Mouse (Mus musculus): Measurements from ENCODE around the gene Prom2.

Gene Prom2

GRCm38 (mm10) chr2:127525004-127525775 lies 16.1 kb downstream of the Prom2 start:
- ATAC-seq (ENCODE audit: insufficient number of reproducible peaks, low FRiP score, low TSS enrichment): 0 out of 2 replicates have a peak, but pooled peaks have one; percentile 8

DNA sequence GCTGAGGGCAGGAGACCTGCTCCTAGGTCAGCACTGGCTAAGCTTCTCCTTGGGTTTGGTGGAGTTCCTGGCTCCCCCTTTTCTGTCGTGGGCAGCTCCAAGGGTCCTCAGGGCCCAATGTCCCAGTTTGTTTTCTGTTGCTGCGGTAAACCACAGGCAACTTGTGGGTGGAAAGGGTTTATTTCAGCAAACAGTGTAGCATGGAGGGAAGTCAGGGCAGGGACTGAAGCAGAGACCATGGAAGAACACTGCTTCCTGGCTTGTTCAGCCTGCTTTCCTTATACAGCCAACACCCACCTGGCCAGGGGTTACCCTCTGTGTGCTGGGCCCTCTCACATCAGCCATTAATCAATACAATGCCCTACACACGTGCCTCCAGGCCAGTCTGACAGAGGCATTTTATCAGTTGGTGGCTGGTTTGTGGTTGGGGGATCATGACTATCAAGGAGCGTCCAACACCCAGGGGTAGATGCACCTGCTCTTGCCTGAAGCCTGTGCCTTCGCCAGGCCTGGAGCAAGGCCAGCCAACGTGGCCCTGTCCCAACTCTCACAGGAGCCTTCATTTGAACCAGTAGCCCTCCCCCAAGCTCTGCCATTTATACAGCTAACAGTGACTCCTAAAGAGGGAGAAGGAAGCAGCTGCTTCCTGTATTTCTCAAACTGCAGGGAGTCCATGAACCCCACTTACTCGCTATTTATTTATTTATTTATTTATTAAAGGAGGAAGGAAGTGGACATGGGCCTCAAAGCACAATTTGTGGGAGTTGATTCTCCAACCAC lies 17.1 kb downstream of the Prom2 start:
- ATAC-seq (ENCODE audit: insufficient number of reproducible peaks, low FRiP score, low TSS enrichment): no peak

DNA sequence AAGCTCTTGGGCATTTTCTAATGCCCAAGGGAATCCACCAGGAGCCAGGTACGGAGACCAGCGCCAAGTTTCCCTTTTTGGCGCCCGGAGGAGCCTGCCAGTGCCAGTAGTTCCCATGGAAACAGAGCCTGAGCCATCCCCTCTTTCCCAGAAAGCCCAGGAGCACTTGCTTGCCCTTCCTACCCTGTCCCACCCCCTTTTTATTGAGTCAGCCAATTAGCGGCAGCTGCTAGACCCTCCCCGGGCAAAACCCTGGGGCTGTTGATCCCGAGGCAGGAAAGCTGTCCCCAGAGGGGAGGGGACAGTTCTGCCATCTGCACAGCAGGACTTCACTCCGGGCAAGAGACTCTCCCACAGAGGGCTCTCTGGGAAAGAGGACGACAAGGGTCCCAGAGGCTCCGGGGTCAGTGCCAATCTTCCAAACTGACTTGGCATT lies 19.2 kb downstream of the Prom2 start, which contains the start of gene Kcnip3:
Gene Kcnip3 (minus strand): TSS at position 89 of the 436 bp plus-strand sequence.
- ATAC-seq (ENCODE audit: insufficient number of reproducible peaks, low FRiP score, low TSS enrichment): peak; percentile 58

- ATAC-seq (ENCODE audit: insufficient number of reproducible peaks, low FRiP score, low TSS enrichment): peak; percentile 41
Measured at GRCm38 (mm10) chr2:127521172-127522005, 19.9 kb downstream of the Prom2 start.

DNA sequence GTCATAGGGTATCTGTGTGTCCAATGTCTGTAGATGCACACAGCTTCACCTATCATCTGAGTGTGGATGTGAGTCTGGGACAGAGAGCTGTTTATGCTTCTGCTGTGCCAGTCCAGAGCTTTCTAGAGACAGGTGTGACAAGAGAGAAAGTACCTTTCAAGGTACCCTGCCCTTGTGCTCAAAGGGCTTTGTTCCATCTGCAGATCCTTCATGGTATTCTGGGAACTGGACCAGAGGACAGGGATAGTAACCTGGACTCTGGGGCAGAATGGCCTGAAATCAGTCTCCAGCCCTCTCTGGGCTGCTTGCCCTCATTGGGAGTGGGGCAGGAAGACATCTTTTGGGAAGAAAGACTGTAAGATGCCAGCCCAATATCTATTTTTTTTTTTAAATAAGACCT lies 21.1 kb downstream of the Prom2 start:
- ATAC-seq (ENCODE audit: insufficient number of reproducible peaks, low FRiP score, low TSS enrichment): no peak

DNA sequence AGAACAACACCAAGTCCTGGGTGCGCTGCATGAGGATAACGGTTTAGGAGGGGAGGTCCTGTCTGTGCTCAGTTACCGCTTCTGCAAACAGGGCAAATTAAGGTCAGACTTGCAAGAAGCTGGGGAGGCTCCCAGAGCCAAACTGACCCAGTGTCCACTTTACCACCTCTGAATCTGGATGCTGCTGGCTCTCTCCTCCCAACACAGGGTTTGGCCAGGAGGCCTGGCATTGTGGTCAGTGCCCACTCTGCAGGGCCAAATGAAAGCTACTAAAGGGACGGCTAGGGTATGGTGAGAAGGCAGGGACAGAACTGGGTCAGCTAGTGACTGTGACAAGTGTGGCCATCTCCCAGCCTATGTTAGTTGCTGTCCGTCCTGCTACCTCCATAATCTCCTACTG lies 22.0 kb downstream of the Prom2 start:
- no peak for ATAC-seq (ENCODE audit: insufficient number of reproducible peaks, low FRiP score, low TSS enrichment)

DNA sequence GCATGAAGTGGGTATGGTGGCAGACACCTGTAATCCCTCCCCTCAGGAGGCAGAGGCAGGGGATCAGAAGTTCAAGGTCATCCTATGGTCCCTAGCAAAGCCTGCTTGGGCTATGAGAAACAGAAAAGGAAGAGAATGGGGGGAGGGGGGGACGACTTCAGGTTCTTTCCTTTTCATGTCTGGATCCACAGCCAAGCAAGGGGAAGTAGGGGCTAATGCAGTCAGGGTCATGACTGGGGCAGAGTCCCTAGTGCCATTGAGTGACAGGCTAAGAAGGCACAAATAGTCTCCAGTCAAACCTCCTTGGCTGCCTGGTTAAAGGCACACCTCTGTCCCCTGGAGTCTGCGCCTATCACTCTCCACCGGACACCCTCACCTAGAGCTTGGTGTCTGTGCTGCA lies 22.4 kb downstream of the Prom2 start:
- no peak for ATAC-seq (ENCODE audit: insufficient number of reproducible peaks, low FRiP score, low TSS enrichment)

DNA sequence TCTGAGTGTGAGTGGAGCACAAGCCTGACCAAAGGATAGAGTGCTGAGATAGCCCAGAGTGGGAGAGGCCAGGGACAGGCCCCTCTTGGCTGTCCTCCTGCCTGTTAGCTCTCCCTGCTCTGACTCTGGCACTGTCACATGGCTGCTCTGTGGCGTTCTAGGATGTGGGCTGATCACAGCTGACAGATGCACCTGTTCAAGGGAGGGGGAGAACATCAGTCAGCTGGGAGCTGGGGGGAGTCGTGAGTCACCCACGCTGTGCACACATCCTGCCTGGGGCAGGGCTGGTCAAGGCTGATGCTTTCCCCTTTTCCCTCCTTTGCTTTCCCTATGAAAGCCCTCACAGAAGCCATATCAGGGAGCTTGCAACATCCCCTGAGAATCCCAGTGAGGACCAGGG lies 23.0 kb downstream of the Prom2 start:
- ATAC-seq (ENCODE audit: insufficient number of reproducible peaks, low FRiP score, low TSS enrichment): no peak

- no peak for ATAC-seq (ENCODE audit: insufficient number of reproducible peaks, low FRiP score, low TSS enrichment)
Measured at GRCm38 (mm10) chr2:127517081-127517480, 24.2 kb downstream of the Prom2 start.

GRCm38 (mm10) chr2:127514380-127515124 lies 26.7 kb downstream of the Prom2 start:
- ATAC-seq (ENCODE audit: insufficient number of reproducible peaks, low FRiP score, low TSS enrichment): no peak

GRCm38 (mm10) chr2:127513244-127513643 lies 28.0 kb downstream of the Prom2 start:
- no peak for ATAC-seq (ENCODE audit: insufficient number of reproducible peaks, low FRiP score, low TSS enrichment)

DNA sequence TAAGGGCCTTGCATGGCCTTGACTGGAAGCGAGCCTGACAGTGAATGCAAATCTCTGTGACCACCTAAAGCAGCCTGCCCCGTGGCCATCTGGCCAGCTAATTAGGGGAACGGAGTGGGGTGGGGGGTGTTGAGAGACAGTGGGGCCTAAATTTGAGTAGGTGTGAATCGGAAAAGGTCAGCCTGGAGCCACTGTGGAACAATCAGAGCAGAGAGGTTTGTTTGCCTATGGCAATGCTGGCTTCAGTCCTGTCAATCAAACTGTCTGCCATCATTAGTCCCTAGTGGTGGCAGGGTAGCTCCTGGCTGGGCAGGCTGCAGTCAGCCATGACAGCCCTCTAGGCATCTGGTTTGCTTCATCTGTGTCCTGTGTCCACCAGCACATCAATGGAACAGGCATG lies 29.8 kb downstream of the Prom2 start:
- no peak for ATAC-seq (ENCODE audit: insufficient number of reproducible peaks, low FRiP score, low TSS enrichment)

GRCm38 (mm10) chr2:127507967-127508660 lies 33.2 kb downstream of the Prom2 start:
- no peak for ATAC-seq (ENCODE audit: insufficient number of reproducible peaks, low FRiP score, low TSS enrichment)

- ATAC-seq (ENCODE audit: insufficient number of reproducible peaks, low FRiP score, low TSS enrichment): peak; percentile 39
Measured at GRCm38 (mm10) chr2:127507077-127507774, 34.0 kb downstream of the Prom2 start.

- ATAC-seq (ENCODE audit: insufficient number of reproducible peaks, low FRiP score, low TSS enrichment): no peak
Measured at GRCm38 (mm10) chr2:127506131-127506632, 35.1 kb downstream of the Prom2 start.

GRCm38 (mm10) chr2:127505196-127505595 lies 36.1 kb downstream of the Prom2 start:
- no peak for ATAC-seq (ENCODE audit: insufficient number of reproducible peaks, low FRiP score, low TSS enrichment)

DNA sequence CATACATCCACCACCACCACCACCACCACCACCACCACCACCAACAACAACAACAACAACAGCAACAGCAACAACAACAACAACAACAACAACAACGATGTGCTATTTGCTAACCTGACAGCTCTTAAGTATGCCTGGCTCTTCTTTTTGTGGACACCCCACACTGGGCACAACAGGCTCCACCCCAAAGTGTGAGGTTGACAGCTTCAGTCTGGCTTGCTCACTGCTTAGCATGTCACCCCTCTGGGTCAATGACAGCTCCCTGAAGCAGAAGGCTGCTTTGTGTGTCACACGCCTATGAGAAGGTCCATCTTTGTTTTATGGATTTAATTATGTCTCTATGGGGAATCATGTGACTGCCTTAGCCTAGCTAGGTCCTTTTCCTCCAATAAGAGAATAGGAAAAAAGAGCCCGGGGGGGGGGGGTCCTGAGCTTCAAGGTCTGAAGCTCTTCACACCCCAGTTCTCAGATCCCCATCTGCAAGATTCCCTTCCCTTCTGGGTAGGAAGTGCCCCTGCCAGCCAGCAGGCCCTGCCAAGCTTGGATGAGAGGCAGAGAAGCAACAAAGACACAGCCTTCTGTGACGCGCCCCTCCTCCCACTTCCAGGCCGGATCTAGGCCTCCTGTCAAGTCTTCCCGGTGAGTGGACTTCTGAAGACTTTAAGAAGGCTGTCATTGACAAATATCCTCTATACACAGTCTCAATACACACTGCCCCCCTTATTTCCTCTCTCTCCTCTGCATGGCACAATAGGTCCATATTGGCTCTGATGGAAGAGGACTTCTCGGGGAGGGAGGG lies 37.3 kb downstream of the Prom2 start:
- no peak for ATAC-seq (ENCODE audit: insufficient number of reproducible peaks, low FRiP score, low TSS enrichment)

- ATAC-seq (ENCODE audit: insufficient number of reproducible peaks, low FRiP score, low TSS enrichment): no peak
Measured at GRCm38 (mm10) chr2:127501061-127501460, 40.2 kb downstream of the Prom2 start.
